Mouse (Mus musculus): ENCODE measurements around the gene Tulp3. TPM values are rescaled to one million over a fixed set of nuclear protein-coding genes. Genes with fewer than 3 reads are reported as not detected.

Tulp3 gene
- polyA plus RNA-seq, 1 experiment: 19.0 TPM

DNA sequence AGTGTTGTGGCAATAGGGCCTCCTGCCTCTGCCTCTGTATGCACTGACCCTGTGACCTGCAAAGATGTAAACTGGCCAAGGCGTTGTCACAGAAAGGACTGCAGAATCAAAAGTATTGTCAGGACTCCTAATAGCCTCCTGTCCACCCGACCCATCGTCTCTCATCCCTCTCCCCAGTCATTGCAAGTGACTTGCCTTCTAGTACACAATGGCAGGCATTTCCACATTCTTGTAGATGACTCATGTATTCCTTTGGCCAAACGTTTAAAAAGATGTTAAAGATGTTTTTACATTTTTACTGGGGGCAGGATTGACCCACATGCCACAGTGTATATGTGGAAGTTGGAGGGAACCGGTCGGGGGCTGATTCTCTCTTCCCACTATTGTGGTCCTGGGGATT lies 9.1 kb upstream of the Tulp3 start:
- H3K4me3 ChIP-seq (ENCODE audit: insufficient read depth, poor library complexity, severe bottlenecking): no peak overlapping the region
- TF ChIP-seq USF1 (IDR thresholded peaks at IDR 0.05; ENCODE audit: low read depth) (no peak), MYOD1 (IDR thresholded peaks at IDR 0.05; ENCODE audit: control insufficient read depth, insufficient read length, low read depth) (no peak), FOSL1 (IDR thresholded peaks at IDR 0.05; ENCODE audit: insufficient read depth, low read length, poor library complexity, severe bottlenecking) (no peak), CTCF (IDR thresholded peaks at IDR 0.05; ENCODE audit: control insufficient read depth, insufficient read depth, insufficient read length) (no peak), MYOG (IDR thresholded peaks at IDR 0.05; ENCODE audit: control insufficient read depth, extremely low read depth, insufficient read length) (no peak), CEBPB (IDR thresholded peaks at IDR 0.05; ENCODE audit: low read depth) (no peak), MAX (IDR thresholded peaks at IDR 0.05) (no peak)
- H3K36me3 ChIP-seq (ENCODE audit: control insufficient read depth, insufficient read depth): peaks cover 47% of the 10 kb centered on the region
- peaks cover 78% of the 10 kb centered on the region for H3K79me2 ChIP-seq (ENCODE audit: control insufficient read depth, insufficient read depth)
- H3K27me3 ChIP-seq (ENCODE audit: control insufficient read depth, insufficient read depth, insufficient read length): no peaks in the 10 kb centered on the region
- H3ac ChIP-seq (ENCODE audit: control insufficient read depth, insufficient read length, low read depth): peak overlapping the region; percentile 0
- peaks cover 59% of the 10 kb centered on the region for H3K79me3 ChIP-seq (ENCODE audit: low read depth)

DNA sequence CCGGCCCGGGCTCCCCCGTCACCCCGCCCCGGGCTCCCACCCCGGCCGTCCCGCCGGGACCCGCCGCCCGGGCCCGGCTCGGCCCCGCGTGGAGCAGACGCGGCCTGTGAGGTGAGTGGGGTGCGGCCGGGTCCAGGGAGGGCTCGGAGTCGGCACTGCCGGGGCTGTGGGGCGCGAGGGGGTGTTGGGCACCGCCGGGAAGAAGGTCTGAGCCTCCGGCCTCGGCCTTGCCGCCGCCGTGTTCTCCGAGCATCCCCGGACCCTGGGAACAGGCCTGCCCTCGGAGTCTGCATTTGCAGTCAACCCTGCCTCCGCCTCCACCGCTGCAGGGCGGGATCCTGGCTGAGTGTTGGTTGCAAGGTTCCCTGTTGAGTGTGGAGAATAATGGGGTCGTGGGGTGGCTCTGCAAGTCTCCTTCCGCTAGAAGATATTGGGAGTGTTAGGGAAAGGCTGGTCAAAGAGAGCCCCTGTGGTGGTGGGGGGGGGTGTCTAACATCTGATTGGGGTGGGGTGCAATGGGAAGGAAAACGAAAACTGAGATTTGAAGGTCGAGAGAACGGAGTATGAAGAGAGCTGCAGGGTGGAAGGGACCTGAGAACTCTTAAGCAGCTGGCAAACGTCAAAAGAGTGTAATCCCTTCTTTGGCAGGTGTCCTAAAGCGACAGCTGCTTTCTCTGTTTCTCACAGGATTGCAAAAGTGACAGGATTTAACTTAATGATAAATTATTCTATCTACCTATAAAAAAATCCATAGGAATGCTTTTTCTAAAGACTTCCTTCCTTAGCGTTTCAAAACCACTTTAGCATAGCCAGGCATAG lies 7.6 kb upstream of the Tulp3 start:
- peaks cover 40% of the 10 kb centered on the region for H3K36me3 ChIP-seq (ENCODE audit: control insufficient read depth, insufficient read depth)
- peaks cover 82% of the 10 kb centered on the region for H3K79me2 ChIP-seq (ENCODE audit: control insufficient read depth, insufficient read depth)
- peak overlapping the region; percentile 77 for H3ac ChIP-seq (ENCODE audit: control insufficient read depth, insufficient read length, low read depth)
- peak overlapping the region; percentile 60 for H3K4me3 ChIP-seq (ENCODE audit: insufficient read depth, poor library complexity, severe bottlenecking)
- H3K27me3 ChIP-seq (ENCODE audit: control insufficient read depth, insufficient read depth, insufficient read length): no peaks in the 10 kb centered on the region
- TF ChIP-seq CTCF (IDR thresholded peaks at IDR 0.05; ENCODE audit: control insufficient read depth, insufficient read depth, insufficient read length): no peak
- TF ChIP-seq USF1 (IDR thresholded peaks at IDR 0.05; ENCODE audit: low read depth): no peak
- TF ChIP-seq MYOD1 (IDR thresholded peaks at IDR 0.05; ENCODE audit: control insufficient read depth, insufficient read length, low read depth): peak; percentile 55
- TF ChIP-seq MAX (IDR thresholded peaks at IDR 0.05): no peak
- peaks cover 54% of the 10 kb centered on the region for H3K79me3 ChIP-seq (ENCODE audit: low read depth)

DNA sequence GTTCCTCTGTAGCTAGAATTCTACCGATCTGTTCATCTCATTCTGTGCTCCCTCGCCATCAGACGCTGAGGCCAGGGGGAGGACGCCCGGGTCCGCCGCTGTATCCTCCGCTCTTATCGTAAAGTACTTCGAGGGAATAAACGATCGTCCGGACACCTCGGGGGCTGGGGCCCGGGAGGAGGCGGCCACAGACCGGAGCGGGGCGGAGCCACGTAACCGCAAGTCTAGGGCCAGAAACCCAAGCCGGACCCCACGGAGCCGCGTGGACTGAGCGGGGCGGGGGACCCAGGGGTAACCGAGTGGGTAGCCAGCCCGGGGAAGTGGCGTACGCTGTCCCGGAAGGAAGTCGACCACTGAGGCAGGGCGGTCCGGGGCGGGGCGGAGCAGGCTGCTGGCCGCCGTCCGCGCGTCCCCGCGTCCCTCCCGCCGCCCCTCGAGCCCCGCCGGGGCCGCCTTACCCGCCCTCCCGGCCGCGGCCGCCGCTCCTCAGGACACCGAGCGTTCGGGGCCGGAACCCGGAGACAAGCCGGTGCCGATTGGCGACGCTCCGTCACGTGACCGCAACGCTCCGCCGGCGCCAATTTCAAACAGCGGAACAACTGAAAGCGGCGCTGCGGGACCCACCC lies 6.8 kb upstream of the Tulp3 start, which contains the start of the genes Rhno1 and Foxm1:
Gene Rhno1, minus strand, starts transcription at position 531 of the 626 bp plus-strand sequence.
Gene Foxm1, plus strand, starts transcription at position 587 of the 626 bp plus-strand sequence.
- peak; percentile 90 for TF ChIP-seq USF1 (IDR thresholded peaks at IDR 0.05; ENCODE audit: low read depth)
- no peak for TF ChIP-seq MYOG (IDR thresholded peaks at IDR 0.05; ENCODE audit: control insufficient read depth, extremely low read depth, insufficient read length)
- H3K27me3 ChIP-seq (ENCODE audit: control insufficient read depth, insufficient read depth, insufficient read length): no peaks in the 10 kb centered on the region
- peaks cover 75% of the 10 kb centered on the region for H3K79me2 ChIP-seq (ENCODE audit: control insufficient read depth, insufficient read depth)
- peaks cover 40% of the 10 kb centered on the region for H3K36me3 ChIP-seq (ENCODE audit: control insufficient read depth, insufficient read depth)
- H3ac ChIP-seq (ENCODE audit: control insufficient read depth, insufficient read length, low read depth): peak within 1 kb of the TSS; percentile 77
- H3K4me3 ChIP-seq (ENCODE audit: insufficient read depth, poor library complexity, severe bottlenecking): peak within 1 kb of the TSS; percentile 60
- peaks cover 51% of the 10 kb centered on the region for H3K79me3 ChIP-seq (ENCODE audit: low read depth)

DNA sequence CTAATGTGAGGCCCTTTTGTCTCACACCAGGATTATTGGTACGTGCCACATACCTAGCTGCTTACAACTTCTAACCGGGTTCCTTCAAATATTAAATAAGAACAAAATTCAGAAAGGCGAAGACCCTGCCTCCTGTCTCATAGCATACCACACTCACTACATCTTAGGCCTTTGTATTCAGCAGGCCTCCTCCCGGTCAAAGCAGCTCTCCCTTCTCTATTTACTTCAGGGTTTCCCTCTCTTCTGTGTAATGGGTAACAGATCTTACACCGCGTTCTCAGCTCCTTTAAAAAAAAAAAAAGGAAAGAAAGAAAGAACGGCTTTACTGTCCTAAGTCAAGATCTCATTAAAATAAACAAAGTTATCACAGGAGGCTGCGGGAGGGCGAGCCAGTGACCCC lies 6.2 kb upstream of the Tulp3 start:
- peak overlapping the region; percentile 60 for H3K4me3 ChIP-seq (ENCODE audit: insufficient read depth, poor library complexity, severe bottlenecking)
- H3K27me3 ChIP-seq (ENCODE audit: control insufficient read depth, insufficient read depth, insufficient read length): no peaks in the 10 kb centered on the region
- H3K36me3 ChIP-seq (ENCODE audit: control insufficient read depth, insufficient read depth): peaks cover 40% of the 10 kb centered on the region
- peaks cover 69% of the 10 kb centered on the region for H3K79me2 ChIP-seq (ENCODE audit: control insufficient read depth, insufficient read depth)
- TF ChIP-seq CTCF (IDR thresholded peaks at IDR 0.05; ENCODE audit: control insufficient read depth, insufficient read depth, insufficient read length): no peak
- TF ChIP-seq USF1 (IDR thresholded peaks at IDR 0.05; ENCODE audit: low read depth): no peak
- TF ChIP-seq FOSL1 (IDR thresholded peaks at IDR 0.05; ENCODE audit: insufficient read depth, low read length, poor library complexity, severe bottlenecking): no peak
- peak overlapping the region; percentile 77 for H3ac ChIP-seq (ENCODE audit: control insufficient read depth, insufficient read length, low read depth)
- peaks cover 46% of the 10 kb centered on the region for H3K79me3 ChIP-seq (ENCODE audit: low read depth)

DNA sequence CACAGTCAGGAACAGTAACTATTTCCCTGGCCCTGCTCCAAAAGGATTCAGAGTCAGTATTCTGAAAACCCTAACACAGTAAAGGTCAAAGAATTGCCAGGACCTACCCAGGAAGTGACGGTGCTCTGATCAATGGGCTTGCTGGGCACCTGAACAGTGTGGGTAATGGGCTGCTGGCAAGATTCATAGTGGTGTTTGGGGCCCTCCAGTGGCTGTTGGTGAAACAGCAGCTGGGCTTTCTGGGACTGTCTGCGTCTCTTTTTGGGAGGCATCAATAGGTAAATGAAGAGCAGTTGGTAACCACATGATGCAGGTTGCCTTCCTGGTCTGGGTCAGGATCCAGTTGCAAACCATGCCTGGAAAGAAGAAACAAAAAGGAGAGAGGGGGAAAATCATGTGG lies 3.3 kb upstream of the Tulp3 start:
- Histone ChIP-seq H3K36me3 (ENCODE audit: control insufficient read depth, insufficient read depth) (peaks cover 23% of the 10 kb centered on the region), H3ac (ENCODE audit: control insufficient read depth, insufficient read length, low read depth) (no peak overlapping the region), H3K79me2 (ENCODE audit: control insufficient read depth, insufficient read depth) (peaks cover 54% of the 10 kb centered on the region), H3K27me3 (ENCODE audit: control insufficient read depth, insufficient read depth, insufficient read length) (no peaks in the 10 kb centered on the region), H3K79me3 (ENCODE audit: low read depth) (peaks cover 30% of the 10 kb centered on the region), H3K4me3 (ENCODE audit: insufficient read depth, poor library complexity, severe bottlenecking) (no peak overlapping the region)
- TF ChIP-seq CTCF (IDR thresholded peaks at IDR 0.05; ENCODE audit: control insufficient read depth, insufficient read depth, insufficient read length): peak; percentile 66
- no peak for TF ChIP-seq MAX (IDR thresholded peaks at IDR 0.05)

DNA sequence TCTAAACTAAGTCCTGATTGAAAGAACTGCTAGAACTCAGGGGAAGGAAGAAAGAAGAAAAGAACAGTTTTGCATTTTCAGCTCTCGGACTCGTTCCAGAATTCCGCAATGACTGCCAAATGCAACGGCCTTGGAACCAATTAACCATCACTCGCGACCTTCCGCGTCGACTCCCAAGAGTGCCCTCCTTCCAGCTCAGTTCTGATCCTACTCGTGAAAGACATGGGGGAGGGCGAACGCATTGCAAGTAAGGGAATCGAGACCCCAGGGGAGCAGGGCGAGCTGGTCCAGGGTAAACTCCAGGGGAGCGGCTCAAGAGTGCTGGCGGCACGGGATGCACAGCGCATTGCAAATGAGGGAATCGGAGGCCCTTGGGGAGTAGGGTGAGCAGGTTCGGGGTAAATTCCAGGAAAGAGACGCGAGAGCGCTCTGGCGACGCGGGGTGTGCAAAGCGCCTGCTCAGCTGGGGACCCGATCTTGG lies 410 bp downstream of the Tulp3 start:
- TF ChIP-seq FOSL1 (IDR thresholded peaks at IDR 0.05; ENCODE audit: insufficient read depth, low read length, poor library complexity, severe bottlenecking) (no peak), USF1 (IDR thresholded peaks at IDR 0.05; ENCODE audit: low read depth) (no peak), CTCF (IDR thresholded peaks at IDR 0.05; ENCODE audit: control insufficient read depth, insufficient read depth, insufficient read length) (no peak), MAX (IDR thresholded peaks at IDR 0.05) (no peak), MYOG (IDR thresholded peaks at IDR 0.05; ENCODE audit: control insufficient read depth, extremely low read depth, insufficient read length) (no peak), CEBPB (IDR thresholded peaks at IDR 0.05; ENCODE audit: low read depth) (no peak), MYOD1 (IDR thresholded peaks at IDR 0.05; ENCODE audit: control insufficient read depth, insufficient read length, low read depth) (no peak)
- Histone ChIP-seq H3K79me2 (ENCODE audit: control insufficient read depth, insufficient read depth) (peaks cover 55% of the 10 kb centered on the region), H3K27me3 (ENCODE audit: control insufficient read depth, insufficient read depth, insufficient read length) (no peaks in the 10 kb centered on the region), H3K36me3 (ENCODE audit: control insufficient read depth, insufficient read depth) (peaks cover 28% of the 10 kb centered on the region), H3K79me3 (ENCODE audit: low read depth) (peaks cover 17% of the 10 kb centered on the region), H3ac (ENCODE audit: control insufficient read depth, insufficient read length, low read depth) (peak overlapping the region; percentile 94), H3K4me3 (ENCODE audit: insufficient read depth, poor library complexity, severe bottlenecking) (peak overlapping the region; percentile 63)

All from C2C12 (cell line).